Mouse (Mus musculus) limb, embryonic 10.5 days (tissue): ENCODE data around the gene Poll. TPM values are rescaled to one million over a fixed set of nuclear protein-coding genes. Genes with fewer than 3 reads are reported as not detected.
"Not testable (repeated sequence)": the region's sequence is repeated elsewhere in the genome, so short reads cannot be mapped to it uniquely, and the experiment has no call there.

Source experiments
- DNase-seq: peaks from one replicate; pipeline ENCODE4 v3.0.0-alpha.2; 2017; ENCODE audit warnings: low spot score
- H3K27ac ChIP-seq: fragments of 300-500 bp; sonication (generic); 2 replicates; pipeline ENCODE4 v1.5.1; 2016; ENCODE audit warnings: mild to moderate bottlenecking
- H3K27me3 ChIP-seq: fragments of 300-500 bp; sonication (generic); 2 replicates; pipeline ENCODE4 v1.6.1; 2016; ENCODE audit warnings: low read depth, mild to moderate bottlenecking; ENCODE audit not compliant: poor library complexity, severe bottlenecking
- H3K36me3 ChIP-seq: fragments of 300-500 bp; sonication (generic); 2 replicates; pipeline ENCODE4 v1.6.1; 2016; ENCODE audit warnings: mild to moderate bottlenecking, moderate library complexity
- H3K4me1 ChIP-seq: fragments of 300-500 bp; sonication (generic); 2 replicates; pipeline ENCODE4 v1.6.1; 2016
- H3K4me3 ChIP-seq: fragments of 300-500 bp; sonication (generic); 2 replicates; pipeline ENCODE4 v1.5.1; 2016; ENCODE audit warnings: mild to moderate bottlenecking, moderate library complexity
- H3K9me3 ChIP-seq: fragments of 300-500 bp; sonication (generic); replicated peaks from 2 replicates; pipeline ENCODE4 v1.6.1; 2016; ENCODE audit warnings: mild to moderate bottlenecking
- WGBS: fragments of 180-500 bp; shearing (Covaris S2); methylation state at CpG from one replicate; pipeline ENCODE4 v1.1.7; 2016; 5-methylcytosine and 5-hydroxymethylcytosine counted together
- polyA plus RNA-seq: library from polyadenylated mRNA; unstranded; fragments of >200 nt; fragmentation: Nextera tagmentation; extraction: Ambion mirVana; gene quantifications from 2 replicates; pipeline ENCODE4 v1.2.1, GENCODE M21; 2016

The Poll gene
- polyA plus RNA-seq, 1 experiment from 2014 or later: 25.9 TPM

GRCm38 (mm10) chr19:45574941-45575631 lies 14.8 kb upstream of the Poll start:
- WGBS: 46% methylated on average over 19 of the region's 19 CpGs
- Histone ChIP-seq H3K4me1 (peaks cover 42% of the 10 kb centered on the region), H3K27ac (peak overlapping the region; percentile 72), H3K36me3 (peaks cover 61% of the 10 kb centered on the region), H3K27me3 (peaks cover 10% of the 10 kb centered on the region; the same call in 1 of the 2 replicates), H3K4me3 (no peak overlapping the region), H3K9me3 (no peaks in the 10 kb centered on the region)
- DNase-seq: no peak

DNA sequence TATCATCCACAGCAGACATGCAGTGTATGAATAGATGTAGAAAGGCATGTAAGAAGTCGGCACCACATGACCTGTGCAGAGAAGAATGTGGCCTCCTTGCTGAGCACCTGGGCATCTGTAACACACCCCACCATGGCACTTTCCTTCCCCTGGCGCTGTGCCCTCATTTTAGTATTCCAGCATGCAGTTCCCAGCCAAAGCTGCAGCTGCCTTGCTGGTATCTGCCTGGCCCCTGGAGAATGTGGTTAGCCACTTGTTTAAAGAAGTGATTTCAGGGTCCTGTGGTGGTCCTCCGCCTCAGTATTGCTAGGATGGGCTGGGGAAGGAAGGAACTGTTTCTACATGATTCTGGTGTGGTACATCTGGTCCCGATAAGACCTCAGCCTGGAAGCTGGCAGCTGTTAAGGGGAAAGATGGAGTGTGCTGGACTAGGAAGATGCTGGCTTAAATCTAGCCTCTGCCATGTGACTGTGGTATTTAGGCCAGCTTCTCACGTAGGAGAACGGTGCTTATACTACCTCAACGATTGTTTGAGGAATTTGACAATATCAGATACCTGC lies 14.1 kb upstream of the Poll start:
- WGBS: 72% methylated on average over 7 of the region's 7 CpGs
- Histone ChIP-seq H3K9me3 (no peaks in the 10 kb centered on the region), H3K4me3 (no peak overlapping the region), H3K36me3 (peaks cover 55% of the 10 kb centered on the region), H3K4me1 (peaks cover 43% of the 10 kb centered on the region), H3K27ac (peak overlapping the region; percentile 72), H3K27me3 (peaks cover 10% of the 10 kb centered on the region; the same call in 1 of the 2 replicates)
- DNase-seq: no peak

DNA sequence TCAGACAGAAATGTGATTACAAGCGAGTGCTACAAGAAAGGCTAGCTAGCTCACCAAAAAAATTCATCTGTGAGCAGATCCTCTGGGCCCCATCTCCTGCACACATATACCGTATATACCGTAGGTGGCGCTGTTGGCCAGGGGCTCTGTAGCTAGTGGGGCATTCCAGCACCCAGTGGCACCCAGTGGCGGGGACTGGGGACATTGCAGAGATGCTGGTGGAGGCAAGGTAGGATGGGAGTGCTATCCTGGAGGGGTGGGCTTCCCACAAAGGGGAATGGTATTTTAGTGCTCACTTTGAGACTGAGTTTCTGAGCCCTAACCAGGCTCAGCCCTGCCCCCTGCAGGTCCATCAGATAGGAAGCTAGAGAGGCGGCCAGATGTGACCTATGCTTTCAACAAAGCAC lies 13.5 kb upstream of the Poll start:
- no peaks in the 10 kb centered on the region for H3K9me3 ChIP-seq
- no peak overlapping the region for H3K4me3 ChIP-seq
- DNase-seq: peak; percentile 77
- peaks cover 10% of the 10 kb centered on the region; the same call in 1 of the 2 replicates for H3K27me3 ChIP-seq
- H3K27ac ChIP-seq: 0 out of 2 replicates have a peak overlapping the region, but pooled peaks have one; percentile 72
- H3K4me1 ChIP-seq: peaks cover 47% of the 10 kb centered on the region
- 31% methylated on average over 6 of the region's 6 CpGs for WGBS
- H3K36me3 ChIP-seq: peaks cover 50% of the 10 kb centered on the region

- peaks cover 41% of the 10 kb centered on the region for H3K36me3 ChIP-seq
- H3K27ac ChIP-seq: no peak overlapping the region
- peaks cover 10% of the 10 kb centered on the region; the same call in 1 of the 2 replicates for H3K27me3 ChIP-seq
- no peak overlapping the region for H3K4me3 ChIP-seq
- no peaks in the 10 kb centered on the region for H3K9me3 ChIP-seq
- 82% methylated on average over 6 of the region's 6 CpGs for WGBS
- H3K4me1 ChIP-seq: peaks cover 48% of the 10 kb centered on the region
- no peak for DNase-seq
Observed at GRCm38 (mm10) chr19:45573033-45573432, 12.7 kb upstream of the Poll start.

DNA sequence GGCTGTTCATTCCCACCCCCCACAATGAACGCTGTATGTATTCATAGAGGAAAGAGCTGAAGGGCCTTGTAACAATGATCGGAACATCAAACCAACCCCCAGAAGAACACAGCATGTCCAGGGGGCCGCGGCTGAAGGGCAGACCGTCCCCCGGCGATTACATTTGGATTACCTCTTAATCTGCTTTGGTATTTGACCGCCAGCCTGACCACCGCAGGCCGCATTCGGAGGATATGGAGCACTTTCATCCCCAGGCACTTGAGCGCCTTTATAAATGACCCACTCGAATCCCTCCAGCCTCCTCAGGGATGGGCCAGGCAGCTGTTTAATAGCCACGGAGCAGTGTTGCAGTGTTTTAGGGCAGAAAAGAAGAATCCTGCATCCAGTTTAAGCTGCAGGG lies 7.0 kb upstream of the Poll start:
- H3K27ac ChIP-seq: 0 out of 2 replicates have a peak overlapping the region, but pooled peaks have one; percentile 2
- WGBS: 32% methylated on average over 14 of the region's 14 CpGs

DNA sequence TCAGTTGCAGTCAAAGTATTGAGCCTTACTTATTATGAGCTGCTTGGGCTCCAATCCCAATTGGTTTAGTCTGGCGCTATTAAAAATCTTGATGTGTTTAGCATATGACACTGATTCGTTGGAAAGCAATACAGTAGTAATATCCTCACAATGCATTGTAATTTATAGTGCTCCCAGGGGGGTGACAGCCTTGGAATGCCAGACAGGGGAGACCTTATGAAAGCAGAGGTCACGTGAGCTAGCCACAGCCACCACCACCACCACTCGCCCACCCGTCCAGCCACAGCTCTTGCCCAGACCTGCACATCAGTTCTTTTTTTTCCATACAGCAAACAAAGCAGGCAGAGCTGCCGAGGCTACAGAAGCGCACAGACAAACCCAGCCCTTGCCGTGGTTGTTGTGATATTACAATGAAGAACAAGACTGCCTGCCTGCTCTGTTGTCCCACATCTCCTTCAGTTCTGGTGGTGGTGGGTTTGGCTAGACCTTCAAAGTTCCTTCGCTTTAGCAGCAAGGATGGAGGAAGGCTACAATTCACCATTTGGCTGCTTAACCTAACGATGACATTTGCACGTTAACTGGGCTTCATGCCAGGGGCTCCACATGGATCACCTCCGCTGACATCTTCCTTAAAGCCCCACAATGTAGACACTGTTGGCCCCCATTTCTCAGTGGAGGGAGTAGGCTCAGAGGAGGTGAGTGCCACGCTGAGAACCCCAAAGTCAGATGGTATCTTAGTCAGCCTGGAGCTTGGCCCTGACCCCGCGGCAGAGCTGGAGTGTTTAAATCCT lies 5.8 kb upstream of the Poll start:
- Histone ChIP-seq H3K27ac (peak overlapping the region; percentile 56; the same call in 1 of the 2 replicates), H3K27me3 (no peaks in the 10 kb centered on the region), H3K4me1 (peaks cover 48% of the 10 kb centered on the region)

More for the DNA sequence above, 7.0 kb upstream of the Poll start:
- H3K27me3 ChIP-seq: no peaks in the 10 kb centered on the region
- H3K9me3 ChIP-seq: no peaks in the 10 kb centered on the region
- no peak for DNase-seq
- H3K36me3 ChIP-seq: peaks cover 9% of the 10 kb centered on the region
- H3K4me1 ChIP-seq: peaks cover 48% of the 10 kb centered on the region
- H3K4me3 ChIP-seq: no peak overlapping the region

GRCm38 (mm10) chr19:45554136-45554535 lies 6.2 kb downstream of the Poll start:
- no peaks in the 10 kb centered on the region for H3K9me3 ChIP-seq
- DNase-seq: no peak
- H3K27ac ChIP-seq: no peak overlapping the region
- peaks cover 30% of the 10 kb centered on the region for H3K4me1 ChIP-seq
- peaks cover 10% of the 10 kb centered on the region; the same call in 1 of the 2 replicates for H3K27me3 ChIP-seq
- no peak overlapping the region for H3K4me3 ChIP-seq
- WGBS: 95% methylated on average over 11 of the region's 11 CpGs
- H3K36me3 ChIP-seq: peaks cover 64% of the 10 kb centered on the region

More for the DNA sequence above, 5.8 kb upstream of the Poll start:
- WGBS: 55% methylated on average over 15 of the region's 15 CpGs
- H3K36me3 ChIP-seq: no peaks in the 10 kb centered on the region
- no peaks in the 10 kb centered on the region for H3K9me3 ChIP-seq
- H3K4me3 ChIP-seq: no peak overlapping the region
- DNase-seq: no peak

- Histone ChIP-seq H3K4me3 (no peak overlapping the region), H3K27ac (peak overlapping the region; percentile 16; the same call in 1 of the 2 replicates), H3K36me3 (peaks cover 53% of the 10 kb centered on the region), H3K9me3 (no peaks in the 10 kb centered on the region), H3K27me3 (peaks cover 22% of the 10 kb centered on the region), H3K4me1 (peaks cover 46% of the 10 kb centered on the region)
- WGBS: 47% methylated on average over 6 of the region's 6 CpGs
- no peak for DNase-seq
Observed at GRCm38 (mm10) chr19:45552187-45552586, 8.1 kb downstream of the Poll start.

DNA sequence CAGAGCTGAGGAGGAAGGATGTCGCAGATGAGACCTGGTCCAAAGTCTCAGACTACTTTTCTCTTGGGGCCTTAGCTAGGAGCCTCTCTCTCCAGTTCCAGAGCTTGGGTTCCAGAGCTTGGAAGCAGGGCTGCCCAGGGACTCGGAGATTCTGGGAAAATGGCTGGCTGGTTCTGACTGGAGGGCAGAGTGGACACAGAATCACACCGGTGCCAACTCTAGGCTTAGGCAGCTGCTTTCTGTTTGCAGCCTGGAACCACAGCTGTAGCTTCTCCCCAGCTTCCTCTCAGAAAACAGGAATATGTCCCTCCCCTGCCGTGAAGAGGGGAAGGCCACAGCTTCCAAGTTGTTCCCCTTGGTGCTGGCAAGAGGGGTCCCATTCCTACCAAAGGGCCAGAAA lies 10.4 kb downstream of the Poll start:
- DNase-seq: no peak
- Histone ChIP-seq H3K9me3 (no peaks in the 10 kb centered on the region), H3K4me1 (peaks cover 50% of the 10 kb centered on the region), H3K27ac (peak overlapping the region; percentile 10; the same call in 1 of the 2 replicates), H3K27me3 (peaks cover 45% of the 10 kb centered on the region), H3K36me3 (peaks cover 32% of the 10 kb centered on the region), H3K4me3 (no peak overlapping the region)
- 78% methylated on average over 4 of the region's 4 CpGs for WGBS

GRCm38 (mm10) chr19:45549128-45549915 lies 11.0 kb downstream of the Poll start:
- DNase-seq: no peak
- Histone ChIP-seq H3K4me1 (peaks cover 57% of the 10 kb centered on the region), H3K27ac (peak overlapping the region; percentile 66), H3K27me3 (peaks cover 51% of the 10 kb centered on the region), H3K36me3 (peaks cover 26% of the 10 kb centered on the region), H3K9me3 (no peaks in the 10 kb centered on the region), H3K4me3 (no peak overlapping the region)
- WGBS: 74% methylated on average over 23 of the region's 23 CpGs

DNA sequence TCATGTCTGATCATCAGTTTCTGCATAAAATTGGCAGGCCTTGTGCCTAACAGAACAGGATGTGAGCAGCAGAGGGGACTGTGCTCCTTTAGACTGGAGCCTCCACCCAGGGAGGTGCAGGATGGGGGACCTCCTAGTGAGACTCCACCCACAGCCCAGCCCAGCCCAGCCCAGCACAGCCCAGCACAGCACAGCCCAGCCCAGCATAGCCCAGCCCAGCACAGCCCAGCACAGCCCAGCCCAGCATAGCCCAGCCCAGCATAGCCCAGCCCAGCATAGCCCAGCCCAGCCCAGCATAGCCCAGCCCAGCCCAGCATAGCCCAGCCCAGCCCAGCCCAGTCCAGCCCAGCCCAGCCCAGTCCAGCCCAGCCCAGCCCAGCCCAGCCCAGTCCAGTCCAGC lies 12.1 kb downstream of the Poll start:
- H3K9me3 ChIP-seq, DNase-seq, H3K4me3 ChIP-seq: not testable (repeated sequence)
- peaks cover 64% of the 10 kb centered on the region for H3K4me1 ChIP-seq
- H3K27me3 ChIP-seq: peaks cover 62% of the 10 kb centered on the region
- peaks cover 15% of the 10 kb centered on the region for H3K36me3 ChIP-seq
- peak overlapping the region; percentile 66; the same call in 1 of the 2 replicates for H3K27ac ChIP-seq

DNA sequence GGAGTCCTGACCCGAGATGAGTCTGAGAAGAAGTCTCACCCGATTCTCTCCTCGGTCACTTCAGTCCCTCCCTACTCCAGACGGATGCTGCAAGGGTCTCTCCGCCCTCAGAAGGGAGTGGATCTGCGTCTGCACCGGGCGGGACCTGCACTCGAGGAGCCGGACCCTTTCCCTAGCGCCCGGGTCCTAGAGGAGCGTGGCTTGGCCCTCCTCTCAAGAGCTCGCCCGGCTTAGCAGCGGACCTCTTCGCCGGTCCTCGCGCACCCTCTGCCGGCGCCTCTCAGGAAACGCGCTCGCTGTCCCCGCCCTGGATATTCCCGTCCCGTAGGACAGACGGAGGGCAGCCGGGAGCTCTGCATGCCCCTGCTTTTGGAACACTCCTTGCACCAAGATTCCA lies 15.4 kb downstream of the Poll start:
- Histone ChIP-seq H3K4me1 (peaks cover 64% of the 10 kb centered on the region), H3K4me3 (peak overlapping the region; percentile 49), H3K27ac (no peak overlapping the region), H3K36me3 (no peaks in the 10 kb centered on the region), H3K27me3 (peaks cover 92% of the 10 kb centered on the region), H3K9me3 (no peaks in the 10 kb centered on the region)
- under 1% methylated on average over 30 of the region's 30 CpGs for WGBS
- DNase-seq: peak; percentile 88
